ENCODE assay signal across 8 mouse cellular contexts in genomic region chr2:20445156-20446155, GRCm38 (mm10).
A peak's percentile ranks its signal among the peaks of the same experiment; 100 is the strongest.
DNase-seq lines count a peak whose midpoint lies in the region; ATAC-seq and TF ChIP-seq lines count a peak whose summit lies in the region.

No protein-coding gene starts in this region.

- TF ChIP-seq CTCF in gastrocnemius, adult 2 months (IDR thresholded peaks at IDR 0.05) = no peak
- TF ChIP-seq CTCF in thymus, adult 2 months (IDR thresholded peaks at IDR 0.05; ENCODE audit: borderline replicate concordance, control insufficient read depth, extremely low read depth, insufficient read depth, low read length, poor library complexity) = no peak

- 45% methylated on average over 17 of the region's 17 CpGs for WGBS in heart, embryonic 12.5 days
- 29% methylated on average over 17 of the region's 17 CpGs for WGBS in kidney, embryonic 16.5 days
- WGBS in thymus, adult 2 months = 37% methylated on average over 17 of the region's 17 CpGs

- no peaks in the 10 kb centered on the region for H3K36me3 ChIP-seq in heart, embryonic 12.5 days
- no peaks in the 10 kb centered on the region for H3K36me3 ChIP-seq in kidney, embryonic 16.5 days (ENCODE audit: insufficient read depth, low read length)
- no peaks in the 10 kb centered on the region for H3K36me3 ChIP-seq in thymus, adult 2 months (ENCODE audit: control insufficient read depth, insufficient read depth, low read length)

- H3K27me3 ChIP-seq in heart, embryonic 12.5 days (replicated peaks) = no peaks in the 10 kb centered on the region
- H3K27me3 ChIP-seq in kidney, embryonic 16.5 days (ENCODE audit: insufficient read depth, low read length) = no peaks in the 10 kb centered on the region
- H3K27me3 ChIP-seq in thymus, adult 2 months (ENCODE audit: control insufficient read depth, insufficient read depth, low read length) = no peaks in the 10 kb centered on the region

- no peak for DNase-seq in gastrocnemius, adult 2 months
- no peak for DNase-seq in gastrocnemius, postnatal 4 days (ENCODE audit: low spot score in 2 of 2)
- DNase-seq in lung, postnatal 25 days (ENCODE audit: low spot score) = peak; percentile 51
- DNase-seq in layer of hippocampus, postnatal 25 days (ENCODE audit: extremely low spot score in 1 of 2, low spot score in 1 of 2) = no peak
- no peak for DNase-seq in right cerebral cortex, adult 18-20 months
- DNase-seq in thymus, adult 2 months = no peak

- TF ChIP-seq POLR2A in thymus, adult 2 months (IDR thresholded peaks at IDR 0.05; ENCODE audit: control insufficient read depth, extremely low read depth, insufficient read depth, low read length, poor library complexity) = no peak

- H3K27ac ChIP-seq in gastrocnemius, adult 2 months = peak overlapping the region; percentile 53
- peak overlapping the region; percentile 57; the same call in 1 of the 2 replicates for H3K27ac ChIP-seq in heart, embryonic 12.5 days (ENCODE audit: poor library complexity, severe bottlenecking)
- H3K27ac ChIP-seq in kidney, embryonic 16.5 days (ENCODE audit: low read length) = peak overlapping the region; percentile 96
- H3K27ac ChIP-seq in thymus, adult 2 months (ENCODE audit: control insufficient read depth, insufficient read depth, low read length) = no peak overlapping the region

- intact Hi-C loops in gastrocnemius, adult 2 months (cut with DNase I) = no loop called here

- H3K4me3 ChIP-seq in gastrocnemius, adult 2 months = peak overlapping the region; percentile 28
- no peak overlapping the region for H3K4me3 ChIP-seq in heart, embryonic 12.5 days
- no peak overlapping the region; the same call in 1 of the 2 replicates for H3K4me3 ChIP-seq in kidney, embryonic 16.5 days (ENCODE audit: low read length)
- H3K4me3 ChIP-seq in thymus, adult 2 months (ENCODE audit: control insufficient read depth, insufficient read depth, low read length) = no peak overlapping the region

- H3K4me2 ChIP-seq in heart, embryonic 12.5 days = peak overlapping the region; percentile 2; the same call in 1 of the 2 replicates
- peak overlapping the region; percentile 42 for H3K4me2 ChIP-seq in kidney, embryonic 16.5 days (replicated peaks; ENCODE audit: low read depth, low read length)

- peaks cover 27% of the 10 kb centered on the region for H3K4me1 ChIP-seq in heart, embryonic 12.5 days (replicated peaks)
- H3K4me1 ChIP-seq in kidney, embryonic 16.5 days (ENCODE audit: insufficient read depth, low read length) = peaks cover 46% of the 10 kb centered on the region
- no peaks in the 10 kb centered on the region for H3K4me1 ChIP-seq in thymus, adult 2 months (replicated peaks; ENCODE audit: control insufficient read depth, insufficient read depth, low read length)

- no peak overlapping the region for H3K9ac ChIP-seq in heart, embryonic 12.5 days
- H3K9ac ChIP-seq in kidney, embryonic 16.5 days (replicated peaks; ENCODE audit: low read length) = peak overlapping the region; percentile 41; the same call in 1 of the 2 replicates

- ATAC-seq in heart, embryonic 12.5 days (ENCODE audit: insufficient number of reproducible peaks, low FRiP score) = peak; percentile 36; the same call in 1 of the 2 replicates
- peak; percentile 79 for ATAC-seq in kidney, embryonic 16.5 days (ENCODE audit: low FRiP score, low TSS enrichment)

- H3K9me3 ChIP-seq in heart, embryonic 12.5 days (replicated peaks) = no peaks in the 10 kb centered on the region
- H3K9me3 ChIP-seq in kidney, embryonic 16.5 days (ENCODE audit: low read length) = no peaks in the 10 kb centered on the region
